Mouse (Mus musculus) thymus, adult 2 months (tissue): ENCODE measurements around the gene Efnb3. TPM values are rescaled to one million over a fixed set of nuclear protein-coding genes. Genes with fewer than 3 reads are reported as not detected.
A peak's percentile ranks its signal among the peaks of the same experiment; 100 is the strongest.

Experiments
- DNase-seq: peaks from one replicate; pipeline ENCODE4 v3.0.0; 2021
- H3K27ac ChIP-seq: fragments of 200-500 bp; 2 replicates; pipeline ENCODE4 v1.5.1; 2012; ENCODE audit warnings: low read length, control low read depth; ENCODE audit not compliant: control insufficient read depth, insufficient read depth
- H3K27me3 ChIP-seq: fragments of 200-500 bp; 2 replicates; pipeline ENCODE4 v1.6.1; 2012; ENCODE audit warnings: mild to moderate bottlenecking, low read length, moderate library complexity, mixed read lengths; ENCODE audit not compliant: control insufficient read depth, insufficient read depth
- H3K36me3 ChIP-seq: fragments of 200-500 bp; 2 replicates; pipeline ENCODE4 v1.6.1; 2012; ENCODE audit warnings: mild to moderate bottlenecking, low read length, moderate library complexity; ENCODE audit not compliant: control insufficient read depth, insufficient read depth
- H3K4me1 ChIP-seq: fragments of 200-500 bp; replicated peaks from 2 replicates; pipeline ENCODE4 v1.6.1; 2012; ENCODE audit warnings: low read length; ENCODE audit not compliant: control insufficient read depth, insufficient read depth
- H3K4me3 ChIP-seq: fragments of 200-500 bp; 2 replicates; pipeline ENCODE4 v1.5.1; 2012; ENCODE audit warnings: mild to moderate bottlenecking, low read length, control low read depth, moderate library complexity; ENCODE audit not compliant: control insufficient read depth, insufficient read depth
- CTCF ChIP-seq: fragments of 200-500 bp; IDR thresholded peaks from 2 replicates; pipeline ENCODE4 v1.5.1; 2012; ENCODE audit warnings: mild to moderate bottlenecking, control low read depth, low read length, moderate library complexity, borderline replicate concordance; ENCODE audit not compliant: control insufficient read depth, poor library complexity, insufficient read depth; ENCODE audit errors: extremely low read depth
- POLR2A ChIP-seq: fragments of 200-500 bp; IDR thresholded peaks from 2 replicates; pipeline ENCODE4 v1.6.1; 2012; ENCODE audit warnings: mild to moderate bottlenecking, low read length, control low read depth, moderate library complexity; ENCODE audit not compliant: control insufficient read depth, poor library complexity, insufficient read depth; ENCODE audit errors: extremely low read depth
- WGBS: fragments of 180-500 bp; shearing (Covaris S2); methylation state at CpG from one replicate; pipeline ENCODE4 v1.1.7; 2018; 5-methylcytosine and 5-hydroxymethylcytosine counted together
- polyA plus RNA-seq: library from polyadenylated mRNA; depleted of rRNA; stranded (reverse); fragments of >200 nt; gene quantifications from 2 replicates; pipeline ENCODE4 v1.2.3, GENCODE M21; 2012; rRNA removed

Gene Efnb3
- polyA plus RNA-seq, 1 experiment = 8.7 TPM

DNA sequence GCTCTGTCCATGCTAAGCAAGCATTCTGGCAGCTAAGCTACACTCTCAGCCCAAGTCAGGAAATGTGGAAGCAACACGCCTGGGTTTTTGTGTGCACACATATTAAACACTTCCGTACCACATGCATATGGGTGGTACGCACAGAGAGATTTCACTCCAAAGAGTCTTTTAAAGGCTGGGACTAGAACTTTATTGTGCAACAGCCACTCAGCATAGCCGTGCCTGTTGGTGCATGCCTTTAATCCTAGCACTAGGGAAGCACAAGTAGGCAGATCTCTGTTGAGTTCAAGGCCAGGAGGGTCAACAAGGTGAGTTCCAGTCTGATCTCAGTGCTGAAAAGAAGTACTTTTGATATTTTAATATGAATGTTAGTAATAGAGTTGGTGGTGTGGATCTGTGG lies 36.4 kb downstream of the Efnb3 start:
- Histone ChIP-seq H3K27me3 (no peaks in the 10 kb centered on the region), H3K4me1 (peaks cover 12% of the 10 kb centered on the region), H3K27ac (no peak overlapping the region), H3K4me3 (no peak overlapping the region), H3K36me3 (no peaks in the 10 kb centered on the region)
- DNase-seq = no peak
- 94% methylated on average over 4 of the region's 4 CpGs for WGBS
- TF ChIP-seq POLR2A (no peak), CTCF (no peak)

DNA sequence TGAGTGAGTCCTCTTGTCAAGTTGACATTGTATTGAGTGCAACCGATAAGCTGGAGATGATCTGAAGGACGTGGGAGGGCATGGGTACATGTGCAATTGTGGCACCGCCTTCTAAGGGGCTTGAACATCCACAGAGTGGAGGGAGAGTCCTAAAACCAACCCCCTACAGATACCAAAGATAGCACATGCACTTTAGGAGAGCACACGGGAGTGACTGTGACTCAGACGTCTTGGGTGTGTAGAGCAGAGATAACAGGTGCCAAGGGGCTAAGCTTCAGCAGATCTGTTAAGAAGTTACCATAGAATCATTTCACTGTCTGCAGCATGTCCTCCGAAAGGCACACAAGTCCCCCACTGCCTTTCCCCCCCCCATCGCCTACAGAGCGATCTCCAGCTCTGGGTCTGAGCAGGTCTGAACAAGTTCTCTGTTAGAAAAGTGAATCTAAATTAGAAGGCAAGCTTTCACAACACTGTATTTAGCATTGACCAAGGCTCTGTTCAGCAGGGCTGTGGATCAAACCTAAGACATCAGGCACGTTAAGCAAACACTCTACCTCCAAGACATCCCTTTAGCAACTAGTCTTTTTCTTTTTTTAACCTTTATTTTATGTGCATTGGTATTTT lies 38.4 kb downstream of the Efnb3 start:
- DNase-seq = no peak
- Histone ChIP-seq H3K36me3 (no peaks in the 10 kb centered on the region), H3K27me3 (no peaks in the 10 kb centered on the region), H3K4me1 (0 out of 2 replicates have a peak, but pooled peaks cover 5% of the 10 kb centered on the region), H3K27ac (no peak overlapping the region), H3K4me3 (no peak overlapping the region)
- 87% methylated on average over 9 of the region's 9 CpGs for WGBS
- no peak for TF ChIP-seq POLR2A
- no peak for TF ChIP-seq CTCF

DNA sequence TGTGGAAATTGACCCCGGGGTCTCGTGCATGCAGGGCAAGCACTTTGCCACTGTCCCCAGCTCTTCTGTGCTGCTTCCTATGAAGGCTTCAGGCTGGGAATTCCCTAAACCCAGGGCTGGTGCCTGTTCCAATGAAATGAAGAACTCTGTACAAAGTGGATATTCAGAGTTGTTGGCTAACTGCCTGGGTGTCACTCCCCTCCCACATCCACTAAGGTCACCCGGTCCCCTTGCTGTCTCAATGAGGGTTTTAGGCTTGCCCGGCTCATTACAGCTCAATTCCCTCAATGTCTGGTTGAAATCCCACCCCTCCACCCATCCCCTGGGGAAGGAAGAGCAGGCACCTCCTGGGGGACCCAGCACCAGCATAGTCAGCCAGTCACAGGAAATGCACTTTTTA lies 40.0 kb downstream of the Efnb3 start:
- Histone ChIP-seq H3K4me3 (no peak overlapping the region), H3K27ac (no peak overlapping the region), H3K36me3 (no peaks in the 10 kb centered on the region), H3K27me3 (no peaks in the 10 kb centered on the region), H3K4me1 (0 out of 2 replicates have a peak, but pooled peaks cover 5% of the 10 kb centered on the region)
- DNase-seq = no peak
- WGBS = 85% methylated on average over 4 of the region's 4 CpGs
- TF ChIP-seq CTCF = no peak
- no peak for TF ChIP-seq POLR2A

DNA sequence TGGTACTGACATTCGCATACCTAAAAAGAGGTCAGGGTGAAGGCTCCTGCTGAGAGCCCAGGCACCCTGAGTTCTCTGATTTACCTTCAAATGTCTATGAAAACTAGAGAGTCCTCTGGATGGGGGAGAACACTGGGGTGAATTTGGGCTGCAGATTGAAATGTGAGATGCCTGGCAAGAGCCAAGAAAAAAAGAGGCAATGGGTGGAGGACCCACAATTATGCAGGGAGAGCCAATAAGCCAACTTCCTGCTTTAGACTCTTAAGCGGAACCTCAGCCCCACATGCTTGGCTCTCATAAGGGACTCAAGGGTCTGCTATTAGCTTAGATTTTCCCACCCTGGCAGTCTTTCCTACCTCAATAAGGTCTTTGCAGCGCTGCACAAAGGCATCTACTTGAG lies 43.3 kb downstream of the Efnb3 start:
- Histone ChIP-seq H3K4me3 (no peak overlapping the region), H3K36me3 (no peaks in the 10 kb centered on the region), H3K4me1 (peaks cover 5% of the 10 kb centered on the region; the same call in 1 of the 2 replicates), H3K27ac (no peak overlapping the region), H3K27me3 (no peaks in the 10 kb centered on the region)
- no peak for DNase-seq
- TF ChIP-seq POLR2A = no peak
- TF ChIP-seq CTCF = no peak
- WGBS = 58% methylated on average over 3 of the region's 3 CpGs

DNA sequence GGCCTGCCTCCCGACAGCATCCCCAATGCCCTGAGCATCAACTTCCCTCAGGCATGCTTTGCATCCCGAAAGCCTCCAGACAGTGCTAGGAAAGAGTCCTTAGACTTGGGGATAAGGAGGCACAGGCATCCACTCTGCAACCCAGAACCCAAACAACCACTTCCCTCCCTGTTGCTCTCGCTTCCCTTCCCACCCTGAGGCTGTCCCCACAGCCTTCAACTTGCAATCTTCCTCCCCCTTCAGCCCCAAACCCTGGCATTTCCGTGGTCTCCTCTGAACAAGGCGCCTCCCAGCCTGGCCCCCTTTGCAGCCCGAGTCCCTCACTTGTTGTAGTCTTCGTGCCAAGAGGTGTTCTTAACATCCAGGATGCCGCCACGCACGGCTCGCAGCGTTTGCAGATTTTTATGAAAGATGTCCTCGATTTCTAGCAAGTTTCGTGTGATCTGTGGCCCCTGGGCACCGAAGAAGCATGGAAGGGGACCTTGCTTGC lies 43.8 kb downstream of the Efnb3 start:
- TF ChIP-seq CTCF = no peak
- TF ChIP-seq POLR2A = no peak
- WGBS = 48% methylated on average over 15 of the region's 15 CpGs
- no peak for DNase-seq
- H3K4me1 ChIP-seq = peaks cover 5% of the 10 kb centered on the region; the same call in 1 of the 2 replicates
- H3K27ac ChIP-seq = no peak overlapping the region
- H3K27me3 ChIP-seq = no peaks in the 10 kb centered on the region
- H3K4me3 ChIP-seq = no peak overlapping the region
- no peaks in the 10 kb centered on the region for H3K36me3 ChIP-seq

DNA sequence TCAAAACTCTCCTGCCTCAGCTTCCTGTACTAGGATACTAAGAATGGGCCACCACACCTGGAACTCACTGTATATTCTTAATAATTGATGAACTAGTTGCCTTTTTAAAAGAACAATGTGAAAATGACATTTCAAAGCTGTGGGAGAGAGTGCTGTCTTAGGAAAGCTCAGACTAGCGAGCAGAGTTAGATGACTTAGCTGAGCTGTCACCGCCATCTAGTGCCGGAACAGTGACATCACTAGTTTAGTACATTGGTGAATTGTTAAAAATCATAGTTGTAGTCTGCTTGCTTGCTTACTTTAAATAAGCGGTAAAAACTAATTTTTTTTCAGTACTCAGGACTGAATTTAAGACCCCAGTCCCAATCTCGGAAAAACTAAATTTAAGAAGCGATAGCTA lies 46.2 kb downstream of the Efnb3 start:
- TF ChIP-seq CTCF = no peak
- TF ChIP-seq POLR2A = no peak
- peak; percentile 63 for DNase-seq
- 12% methylated on average over 6 of the region's 6 CpGs for WGBS
- Histone ChIP-seq H3K4me3 (no peak overlapping the region), H3K27ac (no peak overlapping the region), H3K4me1 (no peaks in the 10 kb centered on the region; the same call in 1 of the 2 replicates), H3K36me3 (no peaks in the 10 kb centered on the region), H3K27me3 (no peaks in the 10 kb centered on the region)

DNA sequence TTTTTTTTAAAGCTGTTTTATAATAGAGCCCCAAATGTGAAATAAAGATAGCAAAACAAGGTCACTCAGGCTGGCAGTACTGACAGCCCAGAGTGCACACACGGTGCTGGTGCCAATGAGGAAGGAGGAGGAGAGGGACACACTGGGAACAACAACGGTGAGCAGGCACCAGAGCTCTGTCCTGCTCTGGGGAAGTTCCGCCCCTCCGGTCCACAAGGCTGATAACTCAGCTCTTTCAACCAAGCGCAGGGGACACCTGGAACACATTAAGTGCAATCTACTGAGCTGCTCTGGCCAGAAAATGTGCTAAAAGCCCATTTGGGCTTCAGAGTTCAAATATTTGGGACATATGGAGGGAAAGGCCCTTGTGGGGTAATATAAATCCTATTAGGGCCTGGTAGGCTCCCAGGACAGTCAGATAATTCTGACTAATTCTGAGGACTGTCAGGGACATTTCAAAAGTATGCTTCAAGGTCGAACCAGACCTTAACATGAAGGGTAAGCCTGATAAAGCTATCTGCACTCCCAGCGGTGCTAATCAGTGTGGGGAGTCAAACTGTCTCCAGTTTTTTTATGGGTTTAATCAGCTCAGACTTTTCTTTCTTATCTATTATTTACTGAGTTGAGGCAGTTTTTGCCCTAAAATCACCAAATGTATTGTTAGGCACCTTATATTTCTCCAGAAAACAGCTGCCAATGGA lies 49.1 kb downstream of the Efnb3 start:
- Histone ChIP-seq H3K4me3 (no peak overlapping the region), H3K27me3 (no peaks in the 10 kb centered on the region), H3K4me1 (no peaks in the 10 kb centered on the region; the same call in 1 of the 2 replicates), H3K36me3 (no peaks in the 10 kb centered on the region), H3K27ac (no peak overlapping the region)
- DNase-seq = no peak
- TF ChIP-seq CTCF (no peak), POLR2A (no peak)
- 80% methylated on average over 7 of the region's 7 CpGs for WGBS

Other genes starting within 250 kb of the Efnb3 start
- gene Cntrob, start 236.4 kb downstream of the Efnb3 start, polyA plus RNA-seq = 41.5 and 43.8 TPM in 2 replicates
- 50.6 and 62.5 TPM in 2 replicates for gene Trappc1, start 236.2 kb downstream of the Efnb3 start, polyA plus RNA-seq
- 2.9 and 3.5 TPM in 2 replicates for gene Kcnab3, start 233.9 kb downstream of the Efnb3 start, polyA plus RNA-seq
- 3.3 and 4.1 TPM in 2 replicates for gene Rnf227, start 219.7 kb downstream of the Efnb3 start, polyA plus RNA-seq
- gene Chd3, start 190.8 kb downstream of the Efnb3 start, polyA plus RNA-seq = 278 and 280 TPM in 2 replicates
- gene Naa38, start 164.7 kb downstream of the Efnb3 start, polyA plus RNA-seq = 139 and 170 TPM in 2 replicates
- gene Cyb5d1, start 164.6 kb downstream of the Efnb3 start, polyA plus RNA-seq = 37.2 and 41.5 TPM in 2 replicates
- 7.3 and 9.3 TPM in 2 replicates for gene Tmem88, start 162.0 kb downstream of the Efnb3 start, polyA plus RNA-seq
- 61.0 and 77.3 TPM in 2 replicates for gene Kdm6b, start 146.5 kb downstream of the Efnb3 start, polyA plus RNA-seq
- 0.28 and 0.39 TPM in 2 replicates for gene Dnah2, start 11.1 kb downstream of the Efnb3 start, polyA plus RNA-seq
- gene Wrap53, start 20.1 kb upstream of the Efnb3 start, polyA plus RNA-seq = 41.2 and 48.5 TPM in 2 replicates
- gene Trp53, start 20.2 kb upstream of the Efnb3 start, polyA plus RNA-seq = 266 and 303 TPM in 2 replicates
- 3.4 and 4.2 TPM in 2 replicates for gene Atp1b2, start 45.7 kb upstream of the Efnb3 start, polyA plus RNA-seq
- gene Shbg, start 57.7 kb upstream of the Efnb3 start, polyA plus RNA-seq = not detected in 2 replicates
- 0.67 and 0.73 TPM in 2 replicates for gene Sat2, start 61.8 kb upstream of the Efnb3 start, polyA plus RNA-seq
- 94.1 and 96.0 TPM in 2 replicates for gene Fxr2, start 72.8 kb upstream of the Efnb3 start, polyA plus RNA-seq
- 0.24 and 0.52 TPM in 2 replicates for gene Sox15, start 95.1 kb upstream of the Efnb3 start, polyA plus RNA-seq
- gene Mpdu1, start 102.4 kb upstream of the Efnb3 start, polyA plus RNA-seq = 174 and 178 TPM in 2 replicates
- gene Cd68, start 105.9 kb upstream of the Efnb3 start, polyA plus RNA-seq = 101 and 117 TPM in 2 replicates
- 669 and 722 TPM in 2 replicates for gene Eif4a1, start 112.2 kb upstream of the Efnb3 start, polyA plus RNA-seq
- 83.3 and 89.1 TPM in 2 replicates for gene Senp3, start 121.9 kb upstream of the Efnb3 start, polyA plus RNA-seq
- gene Tnfsf13, start 125.6 kb upstream of the Efnb3 start, polyA plus RNA-seq = 2.2 and 3.0 TPM in 2 replicates
- gene Tnfsf12, start 135.6 kb upstream of the Efnb3 start, polyA plus RNA-seq = 12.2 and 16.3 TPM in 2 replicates
- gene Tnfsfm13, start 135.9 kb upstream of the Efnb3 start, polyA plus RNA-seq = 2.7 and 3.4 TPM in 2 replicates
- gene Polr2a, start 198.4 kb upstream of the Efnb3 start, polyA plus RNA-seq = 113 and 125 TPM in 2 replicates
- gene Slc35g3, start 201.8 kb upstream of the Efnb3 start, polyA plus RNA-seq = 0.08 and 0.29 TPM in 2 replicates
- 32.2 and 35.6 TPM in 2 replicates for gene Zbtb4, start 205.7 kb upstream of the Efnb3 start, polyA plus RNA-seq
- gene Chrnb1, start 235.7 kb upstream of the Efnb3 start, polyA plus RNA-seq = 12.9 and 15.7 TPM in 2 replicates
- 1.7 and 2.4 TPM in 2 replicates for gene Fgf11, start 241.7 kb upstream of the Efnb3 start, polyA plus RNA-seq
- gene Tmem102, start 245.4 kb upstream of the Efnb3 start, polyA plus RNA-seq = 4.7 and 5.1 TPM in 2 replicates